Mouse (Mus musculus) testis, adult 2 months (tissue): ENCODE data around the gene Sowahc. TPM values are rescaled to one million over a fixed set of nuclear protein-coding genes. Genes with fewer than 3 reads are reported as not detected.

Experiments
- H3K27ac ChIP-seq: fragments of 200-500 bp; 2 replicates; pipeline ENCODE4 v1.5.1; 2012; ENCODE audit warnings: low read depth, low read length; ENCODE audit not compliant: control insufficient read depth, insufficient read depth
- H3K27me3 ChIP-seq: fragments of 200-500 bp; 2 replicates; pipeline ENCODE4 v1.6.1; 2012; ENCODE audit warnings: mild to moderate bottlenecking, low read length, moderate library complexity; ENCODE audit not compliant: control insufficient read depth, insufficient read depth
- H3K36me3 ChIP-seq: fragments of 200-500 bp; 2 replicates; pipeline ENCODE4 v1.6.1; 2012; ENCODE audit warnings: mild to moderate bottlenecking, low read length; ENCODE audit not compliant: control insufficient read depth, insufficient read depth
- H3K4me1 ChIP-seq: fragments of 200-500 bp; 2 replicates; pipeline ENCODE4 v1.6.1; 2012; ENCODE audit warnings: low read length; ENCODE audit not compliant: control insufficient read depth, insufficient read depth
- H3K4me3 ChIP-seq: fragments of 200-500 bp; 2 replicates; pipeline ENCODE4 v1.5.1; 2012; ENCODE audit warnings: low read depth, mild to moderate bottlenecking, low read length, moderate library complexity, mixed read lengths; ENCODE audit not compliant: control insufficient read depth
- CTCF ChIP-seq: fragments of 200-500 bp; IDR thresholded peaks from 2 replicates; pipeline ENCODE4 v1.5.1; 2012; ENCODE audit warnings: low read depth, mild to moderate bottlenecking, inconsistent platforms, low read length, moderate library complexity; ENCODE audit not compliant: control insufficient read depth, insufficient read depth, insufficient replicate concordance
- POLR2A ChIP-seq: fragments of 200-500 bp; IDR thresholded peaks from 2 replicates; pipeline ENCODE4 v1.6.1; 2012; ENCODE audit warnings: low read depth, mild to moderate bottlenecking, inconsistent platforms, low read length, moderate library complexity; ENCODE audit not compliant: control insufficient read depth
- polyA plus RNA-seq: library from polyadenylated mRNA; depleted of rRNA; stranded (reverse); fragments of >200 nt; gene quantifications from 2 replicates; pipeline ENCODE4 v1.2.3, GENCODE M21; 2012; rRNA removed

The Sowahc gene
- polyA plus RNA-seq, result 2.3 and 2.5 TPM in 2 replicates

DNA sequence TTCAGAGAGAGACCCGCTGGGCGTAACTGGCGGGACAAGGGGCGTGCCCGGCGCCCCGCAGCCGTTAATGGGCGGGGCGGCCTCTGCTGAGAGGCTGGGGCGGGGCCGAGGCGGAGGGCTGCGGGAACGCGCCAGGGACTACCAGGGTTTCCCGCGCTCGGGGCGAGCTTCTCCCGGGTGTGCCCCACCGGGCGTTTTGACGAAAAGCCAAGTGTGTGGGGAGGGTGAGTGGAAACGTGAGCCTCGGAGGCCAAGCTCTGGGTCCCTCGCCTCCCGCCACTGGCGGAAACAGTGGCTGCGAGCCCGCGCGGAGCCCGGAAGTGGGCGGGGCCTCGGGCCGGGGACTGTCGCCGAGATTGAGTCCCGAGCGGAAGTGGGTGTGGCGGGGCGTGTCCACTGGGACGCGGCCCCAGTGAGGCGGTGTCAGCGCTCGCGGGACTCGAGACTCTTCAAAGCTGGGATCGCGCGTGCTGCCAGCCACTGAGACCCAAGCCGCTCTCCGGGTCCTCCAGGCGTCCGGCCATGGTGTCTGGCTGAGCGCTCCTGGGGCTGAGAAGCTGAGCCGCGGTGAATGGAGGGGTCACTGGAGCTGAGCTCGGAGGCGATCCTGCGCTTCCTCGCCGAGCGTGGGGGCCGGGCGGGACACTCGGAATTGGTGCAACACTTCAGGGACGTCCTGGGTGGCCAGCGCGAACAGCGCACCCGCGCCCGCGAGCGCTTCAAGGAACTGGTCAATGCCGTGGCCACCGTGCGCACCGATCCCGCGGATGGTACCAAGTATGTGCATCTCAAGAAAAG lies at the start of gene Sowahc, which contains the start of gene Sept10:
Sowahc (plus strand) TSS at position 481 of the 798 bp plus-strand sequence.
Sept10 (minus strand) TSS at position 375 of the 798 bp plus-strand sequence.
- Histone ChIP-seq H3K36me3 (no peaks in the 10 kb centered on the region), H3K4me1 (peaks cover 6% of the 10 kb centered on the region), H3K27ac (peak within 1 kb of the TSS; percentile 99), H3K4me3 (peak within 1 kb of the TSS; percentile 97), H3K27me3 (no peaks in the 10 kb centered on the region)
- peak; percentile 90 for TF ChIP-seq POLR2A
- TF ChIP-seq CTCF, result no peak

DNA sequence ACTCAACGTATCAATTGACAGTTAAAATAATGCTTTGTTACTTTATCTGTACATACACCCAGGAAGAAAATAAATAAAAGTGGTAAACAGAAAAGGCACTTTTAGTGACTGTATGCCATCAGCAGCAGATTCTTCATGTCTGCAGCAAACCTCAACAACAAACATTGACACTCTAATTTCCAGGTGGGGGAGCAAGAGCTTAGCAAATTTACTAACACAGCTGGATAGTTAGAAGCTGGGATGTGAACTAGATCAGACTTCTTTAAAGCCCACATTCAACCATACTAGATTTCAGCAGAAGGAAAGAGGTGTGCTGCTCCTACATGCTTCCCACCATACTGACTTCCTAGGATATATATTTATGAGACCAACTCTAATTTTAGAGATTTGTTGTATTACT lies 49.2 kb upstream of the Sowahc start:
- H3K27ac ChIP-seq, result no peak overlapping the region
- TF ChIP-seq POLR2A (no peak), CTCF (no peak)
- H3K4me1 ChIP-seq, result no peaks in the 10 kb centered on the region
- H3K36me3 ChIP-seq, result peaks cover 2% of the 10 kb centered on the region
- no peaks in the 10 kb centered on the region for H3K27me3 ChIP-seq
- H3K4me3 ChIP-seq, result no peak overlapping the region

- TF ChIP-seq CTCF (no peak), POLR2A (no peak)
- H3K27me3 ChIP-seq, result no peaks in the 10 kb centered on the region
- no peak overlapping the region for H3K4me3 ChIP-seq
- no peak overlapping the region for H3K27ac ChIP-seq
- H3K4me1 ChIP-seq, result peaks cover 2% of the 10 kb centered on the region; the same call in 1 of the 2 replicates
- no peaks in the 10 kb centered on the region; the same call in 1 of the 2 replicates for H3K36me3 ChIP-seq
These were observed 42.1 kb upstream of the Sowahc start for GRCm38 (mm10) chr10:59179620-59180019.

DNA sequence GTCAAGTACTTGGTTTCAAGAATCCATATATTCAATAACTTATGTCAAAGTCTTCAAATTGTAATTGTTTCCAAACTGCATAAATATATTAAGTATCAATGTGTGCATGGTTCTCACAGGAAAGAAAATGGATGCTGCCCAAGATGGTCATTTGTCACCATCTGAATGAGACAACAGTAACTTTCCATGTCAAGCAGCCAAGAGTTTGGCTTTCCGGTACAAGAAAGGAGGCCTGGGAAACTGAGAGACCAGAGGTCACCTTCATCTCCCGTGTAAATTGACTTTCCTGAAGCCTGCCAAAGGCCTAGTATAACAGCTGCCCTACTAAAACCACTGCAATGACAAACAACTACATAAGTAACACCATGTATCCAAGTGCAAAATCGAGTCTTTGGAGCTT lies 39.4 kb upstream of the Sowahc start:
- H3K36me3 ChIP-seq, result no peaks in the 10 kb centered on the region; the same call in 1 of the 2 replicates
- peaks cover 2% of the 10 kb centered on the region; the same call in 1 of the 2 replicates for H3K4me1 ChIP-seq
- TF ChIP-seq CTCF, result no peak
- no peak for TF ChIP-seq POLR2A
- peak overlapping the region; percentile 65; the same call in 1 of the 2 replicates for H3K27ac ChIP-seq
- no peaks in the 10 kb centered on the region for H3K27me3 ChIP-seq
- H3K4me3 ChIP-seq, result no peak overlapping the region

GRCm38 (mm10) chr10:59194891-59195290 lies 26.9 kb upstream of the Sowahc start:
- Histone ChIP-seq H3K4me3 (no peak overlapping the region), H3K4me1 (no peaks in the 10 kb centered on the region; the same call in 1 of the 2 replicates), H3K27me3 (no peaks in the 10 kb centered on the region), H3K27ac (peak overlapping the region; percentile 55; the same call in 1 of the 2 replicates), H3K36me3 (no peaks in the 10 kb centered on the region; the same call in 1 of the 2 replicates)
- TF ChIP-seq CTCF (no peak), POLR2A (no peak)

DNA sequence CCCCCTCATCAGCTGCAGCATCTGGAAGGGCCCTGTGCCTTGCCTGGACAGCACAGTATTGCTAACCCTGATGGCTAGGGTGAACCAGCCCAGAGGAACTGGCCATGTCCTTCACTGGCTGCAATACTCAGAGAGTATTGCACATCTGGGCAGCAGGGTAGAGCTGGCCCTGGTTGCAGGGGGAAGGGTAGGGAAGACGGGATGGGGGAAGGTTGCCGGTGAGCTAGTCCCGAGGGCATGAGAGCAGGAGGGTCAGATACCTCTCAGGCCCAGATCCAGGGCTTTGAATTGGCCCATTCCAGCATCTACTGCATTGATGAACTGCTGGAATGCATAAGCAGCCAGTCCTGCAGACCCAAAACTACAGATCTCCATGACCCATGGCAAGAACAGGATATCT lies 25.0 kb upstream of the Sowahc start:
- no peaks in the 10 kb centered on the region for H3K27me3 ChIP-seq
- H3K27ac ChIP-seq, result no peak overlapping the region
- TF ChIP-seq POLR2A, result no peak
- TF ChIP-seq CTCF, result no peak
- no peak overlapping the region for H3K4me3 ChIP-seq
- no peaks in the 10 kb centered on the region; the same call in 1 of the 2 replicates for H3K4me1 ChIP-seq
- no peaks in the 10 kb centered on the region for H3K36me3 ChIP-seq

- Histone ChIP-seq H3K4me1 (no peaks in the 10 kb centered on the region; the same call in 1 of the 2 replicates), H3K36me3 (no peaks in the 10 kb centered on the region), H3K27me3 (no peaks in the 10 kb centered on the region), H3K27ac (no peak overlapping the region), H3K4me3 (no peak overlapping the region)
- TF ChIP-seq CTCF (no peak), POLR2A (no peak)
These were observed 21.7 kb upstream of the Sowahc start for GRCm38 (mm10) chr10:59200011-59200410.
